Mouse (Mus musculus): ENCODE measurements around the gene Ecpas. TPM values are rescaled to one million over a fixed set of nuclear protein-coding genes. Genes with fewer than 3 reads are reported as not detected.
A peak's percentile ranks its signal among the peaks of the same experiment; 100 is the strongest.

Gene Ecpas
- total RNA-seq (2022): 100 to 1,000 TPM; 142 to 177 (median 168) TPM

- peak; percentile 85 for DNase-seq
These were observed at the start of gene Ecpas for GRCm38 (mm10) chr4:58912629-58913335. Gene Ecpas, minus strand, starts transcription at chr4:58912749.

DNA sequence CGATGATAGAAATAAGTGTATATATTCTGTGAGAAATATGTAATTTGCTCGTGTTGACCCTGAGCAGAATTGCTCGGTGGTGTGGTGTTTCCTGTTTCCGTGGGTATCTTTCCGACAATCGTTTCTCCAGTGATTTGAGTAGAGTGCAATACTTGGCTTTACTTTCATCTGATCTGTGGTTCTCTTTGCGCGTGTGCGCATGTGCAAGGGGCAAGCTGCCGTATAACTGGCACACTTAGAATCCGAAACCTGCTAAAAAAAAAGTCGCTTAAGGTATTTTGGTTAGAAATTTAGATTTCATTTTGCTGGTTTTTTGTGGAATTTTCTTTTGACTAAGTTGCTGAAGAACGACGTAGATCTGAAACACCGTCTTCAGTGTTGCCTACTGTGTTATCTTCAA is 49.2 kb upstream of the Ecpas start:
- DNase-seq: no peak

DNA sequence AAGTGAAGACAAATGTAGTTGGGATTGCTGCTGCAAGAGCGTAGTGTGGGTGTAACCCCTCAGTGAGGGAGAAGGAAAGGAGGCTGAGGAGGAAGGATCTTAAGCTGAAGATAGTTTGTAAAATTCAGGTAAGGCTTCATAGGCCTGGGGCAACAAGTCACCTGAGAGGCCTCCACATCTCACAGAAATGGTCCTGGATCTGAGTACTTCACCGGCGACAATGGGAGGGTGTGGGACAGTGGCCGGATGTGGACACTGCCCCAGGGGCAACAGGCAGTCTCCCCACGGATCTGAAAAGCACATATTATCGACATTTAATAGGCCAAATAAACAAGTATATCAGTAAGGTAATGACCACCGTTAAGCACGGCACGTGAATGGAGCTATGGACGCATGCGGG is 40.1 kb upstream of the Ecpas start:
- no peak for DNase-seq

GRCm38 (mm10) chr4:58948391-58948790 is 35.8 kb upstream of the Ecpas start:
- no peak for DNase-seq

DNA sequence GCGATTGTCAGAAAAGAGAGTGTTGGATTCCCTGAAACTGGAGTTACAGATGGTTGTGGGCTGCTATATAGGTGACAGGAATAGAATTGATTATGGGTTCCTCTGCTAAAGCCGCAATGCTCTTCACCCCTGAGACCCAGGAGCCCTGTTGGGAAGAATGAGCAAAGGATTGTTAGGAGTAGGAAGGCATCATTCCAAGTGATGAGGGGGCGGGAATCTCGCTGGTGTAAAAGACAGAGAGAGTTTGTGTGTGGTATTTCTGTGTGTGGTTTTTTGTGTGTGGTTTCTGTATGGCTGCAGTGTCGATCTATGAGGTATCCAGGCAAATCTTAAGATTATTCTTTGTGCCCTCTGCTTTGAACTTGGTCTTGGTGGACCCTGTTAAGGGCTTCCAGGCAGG is 32.1 kb upstream of the Ecpas start:
- no peak for DNase-seq

- no peak for DNase-seq
These were observed 31.6 kb upstream of the Ecpas start for GRCm38 (mm10) chr4:58944206-58944553.

DNA sequence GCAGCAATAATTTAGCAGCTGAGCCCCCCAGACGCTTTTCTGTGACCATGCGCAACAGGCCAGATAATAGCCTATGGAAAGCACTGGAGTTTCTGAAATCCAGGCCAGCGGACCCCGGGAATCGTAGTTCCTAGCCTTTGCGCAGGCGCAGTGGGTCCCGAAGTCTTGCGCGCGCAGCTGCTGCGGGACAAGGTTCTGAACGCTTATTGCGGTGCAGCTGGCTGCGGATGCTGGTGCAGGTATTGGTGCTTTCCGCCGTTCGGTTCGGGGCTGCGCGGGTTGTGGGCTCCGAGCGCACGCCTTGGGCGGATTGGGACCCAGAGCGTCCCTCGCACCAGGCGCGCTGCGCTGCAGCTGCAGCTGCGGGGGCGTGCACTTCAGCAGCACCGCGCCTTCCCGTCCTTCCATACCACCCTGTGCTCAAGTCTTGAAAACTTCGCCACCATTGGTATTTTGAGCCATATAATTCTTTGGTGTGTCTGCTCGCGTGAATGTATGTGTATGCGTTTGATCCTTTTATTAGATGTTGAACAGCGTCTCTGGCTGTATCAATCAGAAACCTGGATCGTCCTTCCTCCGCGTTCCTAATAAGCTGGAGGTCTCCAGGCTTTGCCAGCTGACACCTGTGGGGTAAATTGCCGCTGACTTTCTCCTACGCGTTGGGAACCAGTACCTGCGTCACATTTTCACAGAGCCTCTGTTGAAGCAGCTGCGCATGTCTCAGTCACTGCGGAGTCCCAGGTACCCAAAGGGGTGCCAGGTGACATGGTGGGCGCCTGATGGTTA is 31.1 kb upstream of the Ecpas start, which contains the start of gene Zkscan16:
Gene Zkscan16 (plus strand): TSS at position 209 of the 786 bp plus-strand sequence.
- DNase-seq: peak; percentile 63

- no peak for DNase-seq
These were observed 30.4 kb upstream of the Ecpas start for GRCm38 (mm10) chr4:58942942-58943341.

DNA sequence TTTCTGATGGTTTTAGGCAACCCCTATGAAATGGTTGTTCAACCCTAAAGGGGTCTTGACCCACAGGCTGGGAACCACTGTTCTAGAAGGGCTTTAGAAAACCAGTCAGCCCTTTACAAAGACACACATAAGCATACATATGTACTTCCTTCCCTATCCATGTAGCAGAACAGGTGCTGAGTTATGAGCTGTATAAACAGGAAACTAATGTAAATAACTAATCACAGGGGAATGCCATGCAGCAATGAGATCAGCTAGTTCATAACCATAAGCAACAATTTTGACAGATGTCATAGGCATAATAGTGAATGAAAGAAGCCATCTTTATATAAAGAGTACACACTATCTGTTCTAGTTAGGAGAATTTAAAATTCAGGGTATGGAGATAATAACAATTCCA is 29.1 kb upstream of the Ecpas start:
- no peak for DNase-seq

- no peak for DNase-seq
These were observed 23.3 kb upstream of the Ecpas start for GRCm38 (mm10) chr4:58935846-58936245.

GRCm38 (mm10) chr4:58934746-58935476 is 22.4 kb upstream of the Ecpas start:
- DNase-seq: peak; percentile 48

GRCm38 (mm10) chr4:58934308-58934707 is 21.8 kb upstream of the Ecpas start:
- DNase-seq: no peak

DNA sequence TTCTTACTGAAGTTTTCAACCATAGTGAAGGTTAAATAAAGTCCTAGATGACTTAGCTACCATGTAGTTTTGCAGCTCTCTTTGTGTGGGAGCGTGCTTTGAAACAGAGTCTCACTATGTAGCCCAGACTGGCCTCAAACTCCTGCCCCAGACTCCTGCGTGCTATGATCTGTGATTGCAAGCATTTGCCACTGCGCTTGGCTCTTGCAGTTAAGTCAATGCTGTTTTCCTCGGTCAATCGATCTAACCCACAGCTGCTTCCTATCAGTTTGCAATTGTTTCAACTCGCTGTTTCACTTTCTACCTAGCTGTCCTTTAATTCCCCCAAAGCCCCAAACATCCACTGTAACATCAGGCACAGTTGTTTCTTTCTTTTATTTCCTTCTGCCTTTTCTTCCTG is 20.0 kb upstream of the Ecpas start:
- DNase-seq: no peak

GRCm38 (mm10) chr4:58927661-58928060 is 15.1 kb upstream of the Ecpas start:
- DNase-seq: no peak

- DNase-seq: no peak
These were observed 13.6 kb upstream of the Ecpas start for GRCm38 (mm10) chr4:58926120-58926519.

- no peak for DNase-seq
These were observed 13.1 kb upstream of the Ecpas start for GRCm38 (mm10) chr4:58925664-58926063.

DNA sequence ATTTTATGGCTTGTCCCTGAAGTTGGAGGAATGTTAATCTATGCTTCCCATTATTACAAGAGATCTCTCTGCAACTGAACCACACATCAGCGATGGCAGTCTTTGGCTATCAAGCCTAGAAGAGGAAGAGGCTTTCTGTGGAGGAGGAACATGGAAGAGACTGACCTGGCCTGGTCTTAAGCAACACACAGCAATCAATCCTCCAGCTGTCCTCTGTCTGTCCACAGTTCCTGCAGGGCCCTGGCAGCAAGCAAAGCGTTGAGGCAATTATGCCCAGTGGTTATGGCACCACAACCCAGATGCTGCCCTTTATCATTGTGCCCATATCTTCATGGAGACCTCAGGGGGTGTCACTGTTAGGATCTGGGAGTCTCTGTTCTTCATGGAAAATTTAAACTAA is 11.4 kb upstream of the Ecpas start:
- no peak for DNase-seq

DNA sequence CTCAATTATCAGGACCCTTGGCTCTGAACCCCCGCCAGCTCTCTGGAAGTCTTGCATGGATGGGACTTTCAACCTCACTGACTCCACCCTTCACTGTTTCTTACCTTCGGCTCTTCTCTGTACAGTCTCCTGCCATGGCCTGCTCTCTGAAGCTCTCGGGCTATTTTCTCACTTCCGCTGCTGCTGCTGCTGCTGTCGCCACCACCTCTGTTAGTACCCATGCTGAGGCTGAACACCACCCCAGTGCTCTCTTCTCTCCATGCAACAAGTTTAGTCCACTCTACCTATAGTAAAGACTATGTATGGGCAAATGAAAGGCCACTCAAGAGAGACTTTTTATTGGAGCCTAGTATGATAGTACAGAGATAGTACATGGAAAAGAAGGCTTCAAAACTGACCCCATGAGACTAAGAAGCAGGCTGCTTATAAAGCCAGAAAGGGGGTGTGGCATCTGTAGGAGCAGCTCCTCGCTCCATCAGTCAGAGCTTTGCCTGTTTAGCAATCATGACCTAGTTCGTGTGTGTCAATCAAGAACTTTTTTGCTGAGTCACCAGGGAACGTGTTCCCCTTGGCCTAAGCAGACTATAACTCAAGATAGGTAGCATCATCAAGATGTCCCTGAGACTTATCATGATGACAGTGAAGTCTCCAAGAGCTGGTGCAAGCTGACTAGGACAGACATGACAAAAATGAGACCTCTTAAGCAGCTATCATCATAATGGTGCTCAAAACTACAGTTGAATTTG is 2.7 kb upstream of the Ecpas start:
- peak; percentile 67 for DNase-seq

DNA sequence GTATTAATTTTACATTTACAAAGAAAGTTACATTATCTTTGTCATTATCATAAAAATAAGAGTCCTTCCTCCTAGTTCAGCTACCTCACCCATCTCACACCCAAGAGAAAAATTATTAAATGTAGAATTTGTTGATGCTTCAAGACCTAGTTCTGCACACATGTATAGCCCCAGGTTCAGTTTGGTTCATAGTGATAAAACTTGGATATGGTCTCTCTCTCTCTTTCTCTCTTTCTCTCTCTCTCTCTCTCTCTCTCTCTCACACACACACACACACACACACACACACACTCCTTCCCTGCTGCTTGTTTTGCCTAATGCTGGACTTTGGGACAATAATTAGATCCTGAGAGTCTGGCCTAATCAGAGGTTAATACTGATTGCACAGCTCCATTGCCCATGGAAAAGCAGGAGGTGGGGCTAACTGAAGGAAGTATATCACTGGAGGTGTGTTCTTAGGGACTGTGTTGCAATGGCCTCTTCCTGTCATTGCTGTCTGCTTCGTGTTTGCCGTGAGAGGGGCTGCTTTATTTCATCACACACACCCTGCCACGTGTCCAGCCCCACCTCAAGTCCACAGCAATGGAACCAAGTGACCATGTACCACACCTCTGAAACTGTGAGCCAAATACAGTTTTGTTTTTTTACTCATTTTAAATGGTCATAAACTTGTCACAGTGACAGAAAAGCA is 932 bp upstream of the Ecpas start:
- no peak for DNase-seq

DNA sequence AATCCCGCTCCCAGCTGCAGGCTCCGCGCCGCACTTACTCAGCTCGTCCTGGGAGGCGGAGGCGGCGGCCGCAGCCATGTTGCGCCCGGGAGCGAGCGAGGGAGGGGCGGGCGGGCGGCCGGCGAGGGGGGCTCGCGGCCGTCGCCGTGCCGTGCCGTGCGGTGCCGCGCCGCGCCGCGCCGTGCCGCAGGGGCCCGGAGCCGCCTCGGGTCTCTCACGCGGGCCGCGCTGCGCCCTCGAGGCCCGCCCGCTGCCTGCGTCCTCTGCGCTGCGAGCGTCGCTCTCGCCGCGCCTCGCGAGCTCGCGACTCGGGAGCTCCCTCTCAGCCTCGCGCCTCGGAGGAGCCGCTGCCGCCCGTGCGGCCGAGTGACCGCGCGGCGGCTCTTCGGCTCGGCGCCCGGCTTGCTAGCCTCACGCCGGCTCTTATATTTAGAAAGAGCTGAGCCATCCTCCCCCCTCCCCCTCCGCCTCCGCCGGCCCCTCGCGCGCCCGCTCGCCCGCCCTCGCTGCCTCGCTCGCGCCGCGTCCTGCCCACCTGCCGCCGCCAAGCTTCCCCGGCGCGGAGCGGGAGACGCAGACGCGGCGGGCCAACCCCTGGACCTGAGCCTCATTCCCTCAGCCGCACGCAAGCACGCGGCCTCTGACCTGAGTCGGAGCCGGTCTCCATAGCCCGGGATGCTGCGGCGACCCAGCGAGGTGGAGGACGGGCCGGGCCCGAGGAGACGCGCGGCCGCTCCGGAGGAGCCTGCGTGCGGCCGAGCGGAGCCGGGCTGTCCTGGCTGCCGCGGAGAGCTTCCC is 519 bp downstream of the Ecpas start:
- DNase-seq: peak; percentile 42

All from adrenal gland, adult 8-10 months (tissue).